Mouse (Mus musculus): Measurements from ENCODE around the gene Tfe3.
A peak's percentile ranks its signal among the peaks of the same experiment; 100 is the strongest.
"Not testable (repeated sequence)": the region's sequence is repeated elsewhere in the genome, so short reads cannot be mapped to it uniquely, and the experiment has no call there.

The Tfe3 gene

GRCm38 (mm10) chrX:7762137-7762920 is at the start of gene Tfe3:
Gene Tfe3 (plus strand): TSS chrX:7762560.
- peak; percentile 97 for ATAC-seq (ENCODE audit: low TSS enrichment)

GRCm38 (mm10) chrX:7713764-7714134 is 48.6 kb upstream of the Tfe3 start:
- ATAC-seq (ENCODE audit: low TSS enrichment), result not testable (repeated sequence)

GRCm38 (mm10) chrX:7714135-7714899 is 48.0 kb upstream of the Tfe3 start, which contains the start of gene Wdr45:
Gene Wdr45 (plus strand): TSS chrX:7714333.
- ATAC-seq (ENCODE audit: low TSS enrichment), result peak; percentile 97

- not testable (repeated sequence) for ATAC-seq (ENCODE audit: low TSS enrichment)
Measured at GRCm38 (mm10) chrX:7716058-7716457, 46.3 kb upstream of the Tfe3 start.

GRCm38 (mm10) chrX:7721514-7722281 is 40.7 kb upstream of the Tfe3 start, which contains the start of gene Gm45208:
Gene Gm45208 (plus strand): TSS chrX:7722245.
- ATAC-seq (ENCODE audit: low TSS enrichment), result peak; percentile 97

GRCm38 (mm10) chrX:7722282-7722611 is 40.1 kb upstream of the Tfe3 start:
- no peak for ATAC-seq (ENCODE audit: low TSS enrichment)

- ATAC-seq (ENCODE audit: low TSS enrichment), result no peak
Measured at GRCm38 (mm10) chrX:7722691-7723090, 39.7 kb upstream of the Tfe3 start.

- no peak for ATAC-seq (ENCODE audit: low TSS enrichment)
Measured at GRCm38 (mm10) chrX:7724135-7724534, 38.2 kb upstream of the Tfe3 start.

- ATAC-seq (ENCODE audit: low TSS enrichment), result no peak
Measured at GRCm38 (mm10) chrX:7725841-7726240, 36.5 kb upstream of the Tfe3 start.

- ATAC-seq (ENCODE audit: low TSS enrichment), result no peak
Measured at GRCm38 (mm10) chrX:7727176-7727575, 35.2 kb upstream of the Tfe3 start.

GRCm38 (mm10) chrX:7728215-7728921 is 34.0 kb upstream of the Tfe3 start, which contains the start of gene Praf2:
Gene Praf2 (plus strand): TSS chrX:7728439.
- peak; percentile 94 for ATAC-seq (ENCODE audit: low TSS enrichment)

GRCm38 (mm10) chrX:7728922-7729265 is 33.5 kb upstream of the Tfe3 start:
- ATAC-seq (ENCODE audit: low TSS enrichment), result 0 out of 2 replicates have a peak, but pooled peaks have one; percentile 14

GRCm38 (mm10) chrX:7733571-7734156 is 28.7 kb upstream of the Tfe3 start:
- 0 out of 2 replicates have a peak, but pooled peaks have one; percentile 50 for ATAC-seq (ENCODE audit: low TSS enrichment)

- ATAC-seq (ENCODE audit: low TSS enrichment), result no peak
Measured at GRCm38 (mm10) chrX:7739336-7740081, 22.9 kb upstream of the Tfe3 start.

GRCm38 (mm10) chrX:7740082-7740819 is 22.1 kb upstream of the Tfe3 start:
- no peak for ATAC-seq (ENCODE audit: low TSS enrichment)

- ATAC-seq (ENCODE audit: low TSS enrichment), result no peak
Measured at GRCm38 (mm10) chrX:7741103-7741502, 21.3 kb upstream of the Tfe3 start.

- ATAC-seq (ENCODE audit: low TSS enrichment), result peak; percentile 57; the same call in 1 of the 2 replicates
Measured at GRCm38 (mm10) chrX:7743470-7743869, 18.9 kb upstream of the Tfe3 start.

- no peak for ATAC-seq (ENCODE audit: low TSS enrichment)
Measured at GRCm38 (mm10) chrX:7744940-7745339, 17.4 kb upstream of the Tfe3 start.

GRCm38 (mm10) chrX:7745429-7745828 is 16.9 kb upstream of the Tfe3 start:
- ATAC-seq (ENCODE audit: low TSS enrichment), result no peak

Data from frontal cortex, adult (tissue).